Mouse (Mus musculus): ENCODE measurements at regions not wholly inside any gene's neighbourhood (a gene's known extent, or its start where the extent isn't known, plus 50 kb on each side); places are given as distances from the start of the nearest gene placed in this dataset.
A peak's percentile ranks its signal among the peaks of the same experiment; 100 is the strongest.

- no peak for DNase-seq (ENCODE audit: low read depth, low spot score)
Measured at GRCm38 (mm10) chr2:173368899-173369298, 92.6 kb upstream of the Pmepa1 start.

GRCm38 (mm10) chr2:173376926-173377325, 100.6 kb upstream of the Pmepa1 start:
- DNase-seq (ENCODE audit: low read depth, low spot score): no peak

- no peak for DNase-seq (ENCODE audit: low read depth, low spot score)
Measured at GRCm38 (mm10) chr2:173377497-173378257, 101.3 kb upstream of the Pmepa1 start.

GRCm38 (mm10) chr2:173379736-173380135, 103.4 kb upstream of the Pmepa1 start:
- DNase-seq (ENCODE audit: low read depth, low spot score): no peak

- DNase-seq (ENCODE audit: low read depth, low spot score): no peak
Measured at GRCm38 (mm10) chr2:173380341-173380761, 104.0 kb upstream of the Pmepa1 start.

- DNase-seq (ENCODE audit: low read depth, low spot score): no peak
Measured at GRCm38 (mm10) chr2:173382176-173382813, 106.0 kb upstream of the Pmepa1 start.

GRCm38 (mm10) chr2:173384935-173385586, 108.7 kb upstream of the Pmepa1 start:
- DNase-seq (ENCODE audit: low read depth, low spot score): no peak

- no peak for DNase-seq (ENCODE audit: low read depth, low spot score)
Measured at GRCm38 (mm10) chr2:173385722-173386141, 109.4 kb upstream of the Pmepa1 start.

DNA sequence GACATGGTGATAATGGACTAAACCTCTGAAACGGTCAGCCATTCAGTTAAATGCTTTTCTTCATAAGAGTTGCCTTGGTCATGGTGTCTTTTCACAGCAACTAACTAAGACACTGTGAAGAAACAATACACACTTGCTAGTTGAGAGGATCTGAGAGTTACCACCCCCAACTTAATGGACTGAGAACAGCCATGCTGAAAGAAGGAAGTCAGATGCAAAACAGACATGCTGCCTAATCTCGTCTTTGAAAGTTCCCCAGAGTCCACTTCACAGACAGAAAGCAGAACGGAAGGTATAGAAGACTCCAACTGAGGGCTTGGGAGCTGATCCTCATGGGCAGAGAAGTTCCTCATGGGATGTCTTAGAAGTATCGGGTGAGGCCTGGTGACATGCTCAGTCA, 111.8 kb upstream of the Pmepa1 start:
- DNase-seq (ENCODE audit: low read depth, low spot score): no peak

GRCm38 (mm10) chr2:173392557-173393323, 116.4 kb upstream of the Pmepa1 start:
- DNase-seq (ENCODE audit: low read depth, low spot score): no peak

GRCm38 (mm10) chr2:173393324-173393592, 116.9 kb upstream of the Pmepa1 start:
- DNase-seq (ENCODE audit: low read depth, low spot score): no peak

DNA sequence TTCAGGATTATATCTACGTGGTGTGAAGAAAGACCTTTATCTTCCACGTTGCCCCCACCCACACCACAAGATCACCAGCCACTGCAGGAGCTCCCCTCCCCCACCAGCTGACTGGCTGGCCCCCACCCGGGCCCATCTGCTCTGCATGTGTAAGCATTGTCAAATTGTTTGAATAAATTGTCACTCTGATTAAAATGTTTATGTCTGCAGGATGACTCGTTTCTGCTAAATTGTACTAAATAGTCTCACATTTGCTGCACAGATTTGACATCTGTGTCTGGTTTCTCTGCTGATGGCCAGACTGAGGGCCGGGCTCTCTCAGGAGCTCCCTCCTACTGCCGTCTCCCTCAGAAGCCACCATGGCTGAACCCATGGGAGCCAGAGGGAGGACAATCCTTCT, 119.2 kb upstream of the Pmepa1 start:
- no peak for DNase-seq (ENCODE audit: low read depth, low spot score)

DNA sequence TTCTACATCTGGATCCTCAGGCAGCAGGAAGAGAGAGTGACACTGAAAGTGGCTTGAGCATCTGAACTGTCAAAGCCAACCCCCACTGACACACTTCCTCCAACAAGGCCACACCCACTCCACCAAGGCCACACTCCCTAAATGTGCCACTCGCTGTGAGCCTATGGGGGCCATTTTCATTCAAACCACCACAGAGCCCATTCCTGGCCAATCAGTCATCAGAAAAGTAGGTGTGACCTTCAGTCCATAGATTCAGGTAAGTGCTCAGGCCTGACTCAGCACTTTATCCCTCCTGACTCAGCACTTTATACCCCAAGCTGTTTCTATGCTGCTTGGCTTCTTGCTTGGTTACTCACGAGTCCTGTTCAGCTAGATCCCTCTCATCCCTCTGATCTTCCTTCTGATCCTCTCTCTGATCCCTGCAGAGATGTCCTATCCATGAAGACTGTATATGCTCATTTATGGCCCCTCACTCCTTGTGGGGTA, 121.6 kb upstream of the Pmepa1 start:
- DNase-seq (ENCODE audit: low read depth, low spot score): no peak

- DNase-seq (ENCODE audit: low read depth, low spot score): no peak
Measured at GRCm38 (mm10) chr2:173405629-173406028, 116.8 kb upstream of the 1700021F07Rik start.

DNA sequence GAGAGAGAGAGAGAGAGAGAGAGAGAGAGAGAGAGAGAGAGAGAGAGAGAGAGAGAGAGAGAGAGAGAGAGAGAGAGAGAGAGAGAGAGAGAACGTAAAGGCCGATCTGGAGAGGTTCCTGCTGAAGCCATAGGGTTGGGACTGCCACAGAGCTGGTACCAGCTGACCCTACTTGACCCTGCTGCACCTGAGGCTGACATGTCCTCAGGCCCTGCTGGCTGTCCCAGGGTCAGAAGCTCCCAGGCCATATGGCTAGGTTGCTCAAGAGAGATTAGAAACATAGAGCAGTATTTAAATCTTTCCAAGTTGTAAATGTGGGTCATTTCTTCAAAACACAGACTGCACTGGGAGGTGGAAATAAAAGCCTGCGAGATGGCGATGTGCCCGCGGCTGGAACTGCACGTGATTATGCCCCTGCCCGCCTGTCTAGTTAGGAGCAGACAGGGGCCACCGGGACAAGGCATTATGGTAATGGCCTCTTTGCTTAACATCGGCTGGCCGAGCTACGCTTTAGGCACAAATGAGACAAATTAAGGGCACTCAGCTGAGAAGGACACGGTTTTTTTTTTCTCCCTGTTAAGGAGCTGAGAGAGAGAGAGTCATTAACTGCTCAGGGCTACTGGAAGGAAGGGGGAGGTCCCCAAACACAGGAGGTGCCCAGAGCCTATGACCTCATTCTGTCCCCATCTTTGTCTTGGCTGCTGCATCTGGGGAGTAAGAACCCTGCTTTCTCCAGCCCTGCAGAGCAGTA, 115.9 kb upstream of the 1700021F07Rik start:
- peak; percentile 43 for DNase-seq (ENCODE audit: low read depth, low spot score)

- no peak for DNase-seq (ENCODE audit: low read depth, low spot score)
Measured at GRCm38 (mm10) chr2:173407133-173407532, 115.3 kb upstream of the 1700021F07Rik start.

DNA sequence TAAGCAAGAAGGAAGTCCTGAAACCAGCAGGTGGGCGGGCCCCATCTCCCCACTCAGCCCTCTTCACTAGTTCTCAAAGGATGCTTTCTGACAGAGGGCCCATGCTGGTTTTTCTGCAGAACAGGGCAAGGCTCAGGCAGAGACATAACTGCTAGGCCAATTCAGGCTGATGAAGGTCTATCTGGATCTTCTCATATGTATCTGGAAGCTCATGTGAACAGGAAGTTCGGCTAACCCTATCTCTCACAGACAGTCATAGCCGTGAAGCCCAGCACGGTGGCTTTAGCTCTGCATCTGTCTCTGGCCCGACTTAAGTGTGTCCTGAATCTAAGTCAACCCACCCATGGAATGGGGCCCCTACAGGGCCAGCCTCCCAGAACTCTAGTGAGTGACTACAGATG, 113.7 kb upstream of the 1700021F07Rik start:
- no peak for DNase-seq (ENCODE audit: low read depth, low spot score)

GRCm38 (mm10) chr2:173409433-173409832, 113.0 kb upstream of the 1700021F07Rik start:
- DNase-seq (ENCODE audit: low read depth, low spot score): no peak

DNA sequence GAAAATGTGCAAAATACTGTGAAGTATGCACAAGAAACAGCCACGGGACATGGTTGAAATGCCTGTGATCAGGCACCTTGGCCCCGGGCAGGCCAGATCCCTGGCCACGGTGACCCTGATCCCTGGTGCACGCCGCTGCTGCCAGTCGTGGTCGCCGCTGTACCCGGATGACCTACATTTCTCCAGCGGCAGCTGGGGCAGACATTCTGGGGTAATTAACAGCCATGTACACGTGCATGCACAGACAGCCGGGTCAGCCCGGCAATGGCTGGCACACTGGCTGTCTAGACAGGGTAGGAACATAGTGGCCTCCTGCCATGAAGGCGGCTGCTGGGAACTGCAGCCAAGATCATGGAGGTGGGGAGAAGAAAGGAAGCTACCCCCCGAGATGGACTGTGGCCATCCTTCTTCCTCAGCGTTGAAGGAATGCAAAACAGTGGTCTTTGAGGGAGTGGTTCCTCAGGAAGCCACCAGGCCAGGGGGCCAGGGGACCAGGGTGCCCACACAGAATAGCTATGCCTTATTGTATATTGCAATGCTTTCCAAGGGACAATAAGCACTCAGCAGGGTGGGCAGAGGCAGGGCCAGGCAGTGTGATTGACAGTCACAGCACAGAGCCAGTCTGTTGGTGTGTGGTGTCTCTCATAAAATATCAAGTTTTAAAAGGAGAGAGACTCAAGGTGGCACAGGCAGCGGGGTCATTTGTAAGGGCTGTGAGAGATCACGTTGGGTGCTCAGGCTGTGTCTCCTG, 108.3 kb upstream of the 1700021F07Rik start:
- no peak for DNase-seq (ENCODE audit: low read depth, low spot score)

GRCm38 (mm10) chr2:173415429-173415828, 107.0 kb upstream of the 1700021F07Rik start:
- no peak for DNase-seq (ENCODE audit: low read depth, low spot score)

DNA sequence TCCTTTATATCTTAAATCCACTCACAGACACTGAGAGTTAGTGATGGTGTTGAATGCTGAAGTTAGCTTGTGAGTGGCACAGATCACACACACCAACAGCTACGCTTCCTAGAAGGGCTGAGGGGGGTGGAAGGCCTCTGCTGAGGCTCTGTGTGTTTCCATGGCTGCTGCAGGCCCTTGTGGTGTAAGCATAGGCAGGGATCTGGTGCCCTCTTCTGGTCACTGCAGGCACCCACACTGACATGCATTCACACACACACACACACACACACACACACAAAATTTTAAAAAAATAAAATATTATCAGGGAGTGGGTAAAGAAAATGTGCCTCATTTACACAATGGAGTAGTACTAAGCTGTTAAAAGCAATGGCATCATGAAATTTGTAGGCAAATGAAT, 105.5 kb upstream of the 1700021F07Rik start:
- DNase-seq (ENCODE audit: low read depth, low spot score): no peak
